Mouse (Mus musculus) adrenal gland, adult 18-20 months (tissue): Measurements from ENCODE around the gene Relb. TPM values are rescaled to one million over a fixed set of nuclear protein-coding genes. Genes with fewer than 3 reads are reported as not detected.

ENCODE experiments used
- DNase-seq, 2 experiments: peaks; one replicate each; pipeline ENCODE4 v3.0.0; 2021 to 2022; ENCODE audit warnings: low spot score in 2 of 2
- total RNA-seq, 2 experiments: library from RNA; stranded (reverse); gene quantifications; 1 replicate in 1 of 2; 2 replicates in 1 of 2; pipeline ENCODE4 v1.2.3; 2021

Relb gene
- total RNA-seq, 2 experiments from 2014 or later: 31.9 TPM

DNA sequence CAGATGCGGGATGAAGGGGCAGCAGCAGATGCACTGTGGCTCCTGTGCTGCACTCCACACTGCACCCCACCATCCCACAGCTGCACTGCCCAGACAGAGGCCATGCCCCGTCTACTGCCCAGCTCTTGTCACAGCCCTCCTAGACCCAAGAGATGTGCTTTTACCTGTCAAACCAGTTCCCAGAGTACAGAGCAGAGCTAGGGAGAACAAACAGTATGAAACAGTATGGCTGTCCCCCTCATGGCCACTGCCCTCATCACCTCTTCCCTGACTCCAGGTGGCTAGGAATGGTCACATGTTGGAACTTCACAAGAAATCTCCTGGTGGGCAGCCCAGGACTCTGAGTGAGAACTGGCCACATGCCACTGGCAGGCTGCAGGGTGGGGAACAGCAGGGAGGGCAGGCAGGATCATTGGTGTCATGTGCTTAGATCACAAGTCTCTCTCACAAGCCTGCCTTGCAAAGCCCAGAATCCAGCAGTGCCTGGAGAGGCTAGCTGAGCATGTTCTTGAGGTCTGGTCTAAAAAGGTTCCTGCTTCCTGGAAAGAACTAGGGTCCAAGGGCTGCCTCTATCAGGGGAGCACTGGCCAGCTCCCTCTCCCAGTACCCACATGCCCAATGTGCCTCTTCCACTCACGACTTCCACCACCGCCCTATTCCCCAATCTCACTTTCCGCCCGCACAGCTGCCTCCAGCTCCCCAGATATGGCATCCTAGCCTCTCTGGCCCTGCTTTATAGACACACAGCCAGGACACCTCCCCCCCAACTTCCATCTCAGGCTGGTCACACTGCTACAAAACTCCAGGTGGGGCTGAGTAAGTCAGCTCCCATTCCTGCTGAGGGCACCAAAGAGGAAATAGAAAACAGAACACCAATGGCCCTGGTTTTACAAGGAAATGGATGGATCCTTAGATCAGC lies 71.0 kb downstream of the Relb start:
- no peak for DNase-seq

DNA sequence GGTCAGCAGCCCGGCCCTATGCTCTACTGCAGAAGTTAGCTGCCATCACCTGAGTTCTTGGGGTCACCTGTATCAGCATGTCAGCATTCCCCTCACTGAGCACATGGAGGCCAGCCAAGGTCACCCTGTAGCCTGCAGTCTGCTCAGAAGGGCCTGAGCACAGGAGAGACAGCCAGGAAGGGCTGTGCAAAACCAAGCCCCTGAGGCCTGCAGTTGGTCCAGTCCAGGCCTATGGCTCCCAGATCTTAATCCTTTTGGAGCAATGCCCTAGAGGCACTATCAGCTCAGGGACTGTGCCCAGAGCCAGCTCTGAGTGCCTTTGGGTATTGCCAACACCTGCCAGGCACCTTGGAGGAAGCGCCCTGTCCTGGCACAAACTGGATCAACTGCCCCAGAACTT lies 72.2 kb downstream of the Relb start:
- DNase-seq: no peak

Other genes with a start within 250 kb of the Relb start
- 10 to 100 TPM; 27.1 to 30.9 TPM for gene Ercc2, start 247.4 kb downstream of the Relb start, total RNA-seq
- gene Klc3, start 225.3 kb downstream of the Relb start, total RNA-seq: 1 to 10 TPM; 1.3 to 3.7 TPM
- 10 to 100 TPM in 1 of 2 experiments, not detected in 1; 14.7 TPM for gene Ckm, start 224.7 kb downstream of the Relb start, total RNA-seq
- gene Mark4, start 170.6 kb downstream of the Relb start, total RNA-seq: 10 to 100 TPM; 35.9 to 54.0 TPM
- gene Exoc3l2, start 166.1 kb downstream of the Relb start, total RNA-seq: 10 to 100 TPM; 31.7 to 36.8 TPM
- 10 to 100 TPM in 1 of 2 experiments, 1 to 10 TPM in 1; 8.4 to 10.0 TPM for gene Bloc1s3, start 121.1 kb downstream of the Relb start, total RNA-seq
- 10 to 100 TPM; 70.0 to 92.4 TPM for gene Trappc6a, start 121.0 kb downstream of the Relb start, total RNA-seq
- gene Nkpd1, start 111.6 kb downstream of the Relb start, total RNA-seq: under 1 TPM in 1 of 2 experiments, not detected in 1; 0.17 TPM
- gene Ppp1r37, start 66.4 kb downstream of the Relb start, total RNA-seq: 10 to 100 TPM; 72.8 to 73.6 TPM
- gene Zfp296, start 52.2 kb downstream of the Relb start, total RNA-seq: 1 to 10 TPM in 1 of 2 experiments, under 1 TPM in 1; 0.46 to 1.2 TPM
- 10 to 100 TPM; 66.7 to 85.1 TPM for gene Gemin7, start 51.8 kb downstream of the Relb start, total RNA-seq
- 10 to 100 TPM; 36.5 to 36.9 TPM for gene Clasrp, start 25.0 kb downstream of the Relb start, total RNA-seq
- 100 to 1,000 TPM; 136 to 157 TPM for gene Clptm1, start 35.6 kb upstream of the Relb start, total RNA-seq
- 1 to 10 TPM; 1.1 to 2.1 TPM for gene Apoc2, start 48.5 kb upstream of the Relb start, total RNA-seq
- gene Gm44805, start 52.0 kb upstream of the Relb start, total RNA-seq: under 1 TPM in 1 of 2 experiments, not detected in 1; 0.50 TPM
- gene Apoc4, start 52.0 kb upstream of the Relb start, total RNA-seq: 100 to 1,000 TPM in 1 of 2 experiments, 10 to 100 TPM in 1; 31.6 to 112 TPM
- 100 to 1,000 TPM; 156 to 789 TPM for gene Apoc1, start 63.2 kb upstream of the Relb start, total RNA-seq
- gene Apoe, start 69.8 kb upstream of the Relb start, total RNA-seq: 1,000 to 10,000 TPM; 1,225 to 1,306 TPM
- gene Tomm40, start 86.0 kb upstream of the Relb start, total RNA-seq: 100 to 1,000 TPM; 123 to 126 TPM
- gene Nectin2, start 121.0 kb upstream of the Relb start, total RNA-seq: 100 to 1,000 TPM in 1 of 2 experiments, 10 to 100 TPM in 1; 76.9 to 105 TPM
- 10 to 100 TPM; 43.2 to 53.2 TPM for gene Bcam, start 141.6 kb upstream of the Relb start, total RNA-seq
- gene Cblc, start 167.4 kb upstream of the Relb start, total RNA-seq: under 1 TPM in 1 of 2 experiments, not detected in 1; 0.64 TPM
- gene Bcl3, start 193.3 kb upstream of the Relb start, total RNA-seq: 10 to 100 TPM; 21.9 to 34.8 TPM
- gene Gm19345, start 222.6 kb upstream of the Relb start, total RNA-seq: not detected
- not detected for gene Ceacam16, start 231.9 kb upstream of the Relb start, total RNA-seq